Mouse (Mus musculus) megakaryocyte, embryonic 14.5 days (primary cell): ENCODE results near the gene Elovl6. TPM values are rescaled to one million over a fixed set of nuclear protein-coding genes. Genes with fewer than 3 reads are reported as not detected.

ENCODE experiments used
- H3K27me3 ChIP-seq: replicated peaks from 2 replicates; pipeline ENCODE3; 2012; ENCODE audit warnings: inconsistent platforms
- H3K36me3 ChIP-seq: replicated peaks from 2 replicates; pipeline ENCODE3; 2012; ENCODE audit warnings: low read length, inconsistent platforms, mixed read lengths
- H3K4me1 ChIP-seq: 2 replicates; pipeline ENCODE4 v1.6.1; 2012; ENCODE audit warnings: inconsistent platforms
- H3K4me3 ChIP-seq: replicated peaks from 2 replicates; pipeline ENCODE3; 2012; ENCODE audit warnings: moderate library complexity, mild to moderate bottlenecking, inconsistent platforms
- H3K9me3 ChIP-seq: 2 replicates; pipeline ENCODE4 v1.6.1; 2012; ENCODE audit warnings: inconsistent platforms
- FLI1 ChIP-seq: IDR thresholded peaks from 2 replicates; pipeline ENCODE4 v1.6.1; 2012; ENCODE audit warnings: low read length, inconsistent platforms, mixed read lengths
- GATA1 ChIP-seq: IDR thresholded peaks from 3 replicates; pipeline ENCODE4 v1.6.1; 2012; ENCODE audit warnings: mixed read lengths, low read length, inconsistent platforms, borderline replicate concordance
- polyA plus RNA-seq: library from polyadenylated mRNA; stranded (reverse); fragments of >175 nt; gene quantifications from 2 replicates; pipeline ENCODE4 v1.2.3, GENCODE M21; 2012; ENCODE audit warnings: low replicate concordance; ENCODE audit not compliant: insufficient read depth

Elovl6 gene
- polyA plus RNA-seq, 1 experiment, result 2.1 TPM

- H3K9me3 ChIP-seq, result peaks cover 17% of the 10 kb centered on the region
- 0 out of 2 replicates have a peak, but pooled peaks cover 2% of the 10 kb centered on the region for H3K4me1 ChIP-seq
- no peaks in the 10 kb centered on the region for H3K27me3 ChIP-seq
- TF ChIP-seq GATA1 (no peak), FLI1 (no peak)
- no peak overlapping the region for H3K4me3 ChIP-seq
- no peaks in the 10 kb centered on the region for H3K36me3 ChIP-seq
Observed at GRCm38 (mm10) chr3:129649586-129650292, 117.6 kb downstream of the Elovl6 start.

GRCm38 (mm10) chr3:129650293-129650612, 118.1 kb downstream of the Elovl6 start:
- TF ChIP-seq FLI1 (no peak), GATA1 (no peak)
- peaks cover 21% of the 10 kb centered on the region for H3K9me3 ChIP-seq
- no peaks in the 10 kb centered on the region for H3K36me3 ChIP-seq
- H3K4me1 ChIP-seq, result 0 out of 2 replicates have a peak, but pooled peaks cover 2% of the 10 kb centered on the region
- H3K27me3 ChIP-seq, result no peaks in the 10 kb centered on the region
- H3K4me3 ChIP-seq, result no peak overlapping the region

- no peaks in the 10 kb centered on the region for H3K36me3 ChIP-seq
- no peak for TF ChIP-seq GATA1
- no peak for TF ChIP-seq FLI1
- peaks cover 21% of the 10 kb centered on the region for H3K9me3 ChIP-seq
- H3K4me3 ChIP-seq, result no peak overlapping the region
- H3K27me3 ChIP-seq, result no peaks in the 10 kb centered on the region
- H3K4me1 ChIP-seq, result 0 out of 2 replicates have a peak, but pooled peaks cover 2% of the 10 kb centered on the region
Observed at GRCm38 (mm10) chr3:129650931-129651330, 118.8 kb downstream of the Elovl6 start.

GRCm38 (mm10) chr3:129651765-129652164, 119.6 kb downstream of the Elovl6 start:
- Histone ChIP-seq H3K4me1 (0 out of 2 replicates have a peak, but pooled peaks cover 2% of the 10 kb centered on the region), H3K36me3 (no peaks in the 10 kb centered on the region)
- no peak for TF ChIP-seq GATA1
- TF ChIP-seq FLI1, result no peak

GRCm38 (mm10) chr3:129652476-129652875, 120.3 kb downstream of the Elovl6 start:
- no peak for TF ChIP-seq FLI1
- TF ChIP-seq GATA1, result no peak
- H3K4me3 ChIP-seq, result no peak overlapping the region
- no peaks in the 10 kb centered on the region for H3K36me3 ChIP-seq
- peaks cover 2% of the 10 kb centered on the region for H3K27me3 ChIP-seq
- peaks cover 28% of the 10 kb centered on the region for H3K9me3 ChIP-seq
- 0 out of 2 replicates have a peak, but pooled peaks cover 2% of the 10 kb centered on the region for H3K4me1 ChIP-seq

More at GRCm38 (mm10) chr3:129651765-129652164, 119.6 kb downstream of the Elovl6 start:
- peaks cover 28% of the 10 kb centered on the region for H3K9me3 ChIP-seq
- peaks cover 2% of the 10 kb centered on the region for H3K27me3 ChIP-seq
- no peak overlapping the region for H3K4me3 ChIP-seq

GRCm38 (mm10) chr3:129656540-129656939, 124.4 kb downstream of the Elovl6 start:
- TF ChIP-seq FLI1, result no peak
- TF ChIP-seq GATA1, result no peak
- peaks cover 36% of the 10 kb centered on the region for H3K9me3 ChIP-seq
- no peaks in the 10 kb centered on the region for H3K36me3 ChIP-seq
- no peak overlapping the region for H3K4me3 ChIP-seq
- H3K4me1 ChIP-seq, result 0 out of 2 replicates have a peak, but pooled peaks cover 2% of the 10 kb centered on the region
- H3K27me3 ChIP-seq, result peaks cover 2% of the 10 kb centered on the region

GRCm38 (mm10) chr3:129657222-129657621, 125.1 kb downstream of the Elovl6 start:
- H3K9me3 ChIP-seq, result peaks cover 33% of the 10 kb centered on the region
- H3K27me3 ChIP-seq, result peaks cover 2% of the 10 kb centered on the region
- TF ChIP-seq GATA1 (no peak), FLI1 (no peak)
- H3K4me1 ChIP-seq, result 0 out of 2 replicates have a peak, but pooled peaks cover 2% of the 10 kb centered on the region
- H3K36me3 ChIP-seq, result no peaks in the 10 kb centered on the region
- H3K4me3 ChIP-seq, result no peak overlapping the region

GRCm38 (mm10) chr3:129657775-129658174, 125.6 kb downstream of the Elovl6 start:
- Histone ChIP-seq H3K4me1 (no peaks in the 10 kb centered on the region), H3K9me3 (peaks cover 32% of the 10 kb centered on the region), H3K4me3 (no peak overlapping the region), H3K36me3 (no peaks in the 10 kb centered on the region), H3K27me3 (peaks cover 2% of the 10 kb centered on the region)
- no peak for TF ChIP-seq FLI1
- TF ChIP-seq GATA1, result no peak

- TF ChIP-seq GATA1, result no peak
- TF ChIP-seq FLI1, result no peak
- H3K4me1 ChIP-seq, result no peaks in the 10 kb centered on the region
Observed at GRCm38 (mm10) chr3:129658776-129659175, 126.6 kb downstream of the Elovl6 start.

GRCm38 (mm10) chr3:129663906-129664305, 131.8 kb downstream of the Elovl6 start:
- TF ChIP-seq GATA1 (no peak), FLI1 (no peak)
- no peaks in the 10 kb centered on the region for H3K36me3 ChIP-seq
- H3K9me3 ChIP-seq, result peaks cover 33% of the 10 kb centered on the region
- no peaks in the 10 kb centered on the region for H3K4me1 ChIP-seq
- H3K4me3 ChIP-seq, result no peak overlapping the region
- H3K27me3 ChIP-seq, result no peaks in the 10 kb centered on the region

More at GRCm38 (mm10) chr3:129658776-129659175, 126.6 kb downstream of the Elovl6 start:
- H3K27me3 ChIP-seq, result peaks cover 2% of the 10 kb centered on the region
- H3K36me3 ChIP-seq, result no peaks in the 10 kb centered on the region
- H3K9me3 ChIP-seq, result peaks cover 39% of the 10 kb centered on the region
- no peak overlapping the region for H3K4me3 ChIP-seq

- H3K27me3 ChIP-seq, result peaks cover 2% of the 10 kb centered on the region
- TF ChIP-seq FLI1 (no peak), GATA1 (no peak)
- no peaks in the 10 kb centered on the region for H3K4me1 ChIP-seq
- no peak overlapping the region for H3K4me3 ChIP-seq
- H3K9me3 ChIP-seq, result no peaks in the 10 kb centered on the region
- peaks cover 3% of the 10 kb centered on the region for H3K36me3 ChIP-seq
Observed at GRCm38 (mm10) chr3:129675923-129676322, 143.8 kb downstream of the Elovl6 start.
